Mouse (Mus musculus) forebrain, embryonic 15.5 days (tissue): ENCODE measurements around the gene Spock1. TPM values are rescaled to one million over a fixed set of nuclear protein-coding genes. Genes with fewer than 3 reads are reported as not detected.
A peak's percentile ranks its signal among the peaks of the same experiment; 100 is the strongest.

ENCODE experiments used
- ATAC-seq: fragments of 200-750 bp; cut with Nextera tagmentation; replicated peaks from 2 replicates; pipeline ENCODE4 v1.8.0; 2017; ENCODE audit warnings: mild to moderate bottlenecking, moderate TSS enrichment, moderate library complexity
- H3K27ac ChIP-seq: fragments of 300-500 bp; sonication (generic); replicated peaks from 2 replicates; pipeline ENCODE4 v1.5.1; 2015; ENCODE audit warnings: mild to moderate bottlenecking, inconsistent platforms
- H3K27me3 ChIP-seq: fragments of 300-500 bp; sonication (generic); 2 replicates; pipeline ENCODE4 v1.6.1; 2015; ENCODE audit warnings: inconsistent platforms
- H3K36me3 ChIP-seq: fragments of 300-500 bp; sonication (generic); 2 replicates; pipeline ENCODE4 v1.6.1; 2015; ENCODE audit warnings: mild to moderate bottlenecking, inconsistent platforms
- H3K4me1 ChIP-seq: fragments of 300-500 bp; sonication (generic); 2 replicates; pipeline ENCODE4 v1.6.1; 2015; ENCODE audit warnings: inconsistent platforms
- H3K4me2 ChIP-seq: fragments of 300-500 bp; sonication (generic); replicated peaks from 2 replicates; pipeline ENCODE4 v1.6.1; 2015; ENCODE audit warnings: mild to moderate bottlenecking, inconsistent platforms
- H3K4me3 ChIP-seq: fragments of 300-500 bp; sonication (generic); 2 replicates; pipeline ENCODE4 v1.5.1; 2015; ENCODE audit warnings: mild to moderate bottlenecking, inconsistent platforms
- H3K9ac ChIP-seq: fragments of 300-500 bp; sonication (generic); replicated peaks from 2 replicates; pipeline ENCODE4 v1.6.1; 2015; ENCODE audit warnings: mild to moderate bottlenecking, inconsistent platforms
- H3K9me3 ChIP-seq: fragments of 300-500 bp; sonication (generic); 2 replicates; pipeline ENCODE4 v1.6.1; 2016; ENCODE audit warnings: inconsistent platforms
- WGBS: fragments of 180-500 bp; shearing (Covaris S2); methylation state at CpG from one replicate; pipeline ENCODE4 v1.1.7; 2015; ENCODE audit warnings: mixed read lengths; 5-methylcytosine and 5-hydroxymethylcytosine counted together
- polyA plus RNA-seq: library from polyadenylated mRNA; unstranded; fragments of >200 nt; fragmentation: Nextera tagmentation; extraction: Ambion mirVana; gene quantifications from 2 replicates; pipeline ENCODE4 v1.2.1, GENCODE M21; 2015

Gene Spock1
- polyA plus RNA-seq, 1 experiment from 2014 or later: 35.9 TPM

DNA sequence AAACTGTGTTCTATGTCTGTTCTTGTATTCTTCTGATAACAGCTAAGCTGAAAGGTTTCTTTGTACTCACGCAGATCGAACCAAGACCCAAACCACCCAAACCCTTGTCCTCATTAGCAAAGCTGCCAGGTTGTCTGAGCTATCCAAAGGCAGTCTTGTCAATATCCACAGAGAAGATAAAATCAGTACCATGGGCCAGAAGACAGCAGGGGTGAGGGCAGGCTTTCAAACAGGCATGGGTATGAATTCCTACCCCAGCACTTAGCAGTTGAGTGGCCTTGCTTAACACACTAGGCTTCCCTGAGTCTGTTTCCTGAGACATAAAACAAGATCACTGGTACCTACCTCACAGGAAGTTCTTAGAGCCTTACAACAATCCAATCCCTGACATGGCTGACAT is 205.2 kb downstream of the Spock1 start:
- H3K4me1 ChIP-seq: no peaks in the 10 kb centered on the region
- WGBS: 79% methylated on average over 2 of the region's 2 CpGs
- no peak overlapping the region for H3K9ac ChIP-seq
- no peaks in the 10 kb centered on the region for H3K9me3 ChIP-seq
- no peak overlapping the region for H3K4me2 ChIP-seq
- H3K4me3 ChIP-seq: no peak overlapping the region
- ATAC-seq: no peak
- H3K36me3 ChIP-seq: no peaks in the 10 kb centered on the region
- no peaks in the 10 kb centered on the region for H3K27me3 ChIP-seq
- no peak overlapping the region for H3K27ac ChIP-seq

DNA sequence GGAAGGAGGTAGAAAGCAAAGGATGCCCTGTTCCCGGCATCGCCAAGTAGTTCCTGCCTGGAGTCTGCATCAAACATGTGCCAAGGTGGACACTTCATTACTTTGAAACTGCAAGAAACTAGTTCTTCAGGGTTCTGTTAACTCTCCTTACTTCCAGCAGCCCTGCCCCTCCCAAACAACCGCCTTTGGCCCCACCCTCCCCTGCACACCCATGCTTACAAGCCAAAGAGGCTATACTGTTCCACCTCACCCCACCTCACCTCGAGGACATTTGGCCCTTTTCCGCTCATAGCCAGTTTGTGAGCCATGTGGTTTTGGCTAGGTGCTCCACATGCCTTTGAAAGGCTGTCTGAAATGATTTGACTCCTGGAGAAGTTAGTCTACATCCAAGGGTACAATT is 211.4 kb downstream of the Spock1 start:
- no peak overlapping the region for H3K27ac ChIP-seq
- H3K36me3 ChIP-seq: no peaks in the 10 kb centered on the region
- H3K27me3 ChIP-seq: no peaks in the 10 kb centered on the region
- H3K9ac ChIP-seq: no peak overlapping the region
- no peak for ATAC-seq
- no peaks in the 10 kb centered on the region for H3K4me1 ChIP-seq
- H3K4me2 ChIP-seq: no peak overlapping the region
- H3K9me3 ChIP-seq: no peaks in the 10 kb centered on the region
- H3K4me3 ChIP-seq: no peak overlapping the region
- 88% methylated on average over 5 of the region's 5 CpGs for WGBS

DNA sequence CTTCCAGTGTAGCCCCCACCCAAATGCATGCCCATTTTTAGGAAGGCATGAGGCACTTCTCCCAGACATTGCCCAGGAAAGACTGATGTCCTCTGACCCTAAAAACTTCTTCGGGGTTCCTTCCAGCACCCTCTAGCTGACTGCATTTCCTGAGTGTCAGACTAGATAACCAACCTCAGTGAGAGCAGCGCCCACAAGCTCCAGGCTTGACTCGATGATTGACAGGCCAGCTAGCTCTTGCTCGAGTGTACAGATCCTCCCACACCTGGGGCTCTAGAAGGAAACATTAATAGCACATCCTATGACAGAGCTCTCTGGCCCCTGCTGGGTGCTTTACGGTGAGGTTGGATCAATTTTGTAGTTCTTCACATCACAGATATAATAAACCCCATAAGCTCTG is 219.2 kb downstream of the Spock1 start:
- Histone ChIP-seq H3K27me3 (no peaks in the 10 kb centered on the region), H3K4me3 (no peak overlapping the region), H3K9ac (no peak overlapping the region), H3K4me1 (peaks cover 4% of the 10 kb centered on the region; the same call in 1 of the 2 replicates), H3K36me3 (no peaks in the 10 kb centered on the region), H3K9me3 (no peaks in the 10 kb centered on the region), H3K27ac (no peak overlapping the region), H3K4me2 (no peak overlapping the region)
- WGBS: 81% methylated on average over 5 of the region's 5 CpGs
- ATAC-seq: no peak

GRCm38 (mm10) chr13:57686437-57686836 is 221.7 kb downstream of the Spock1 start:
- no peak for ATAC-seq
- Histone ChIP-seq H3K36me3 (no peaks in the 10 kb centered on the region), H3K27ac (no peak overlapping the region), H3K9ac (no peak overlapping the region), H3K4me3 (no peak overlapping the region), H3K27me3 (no peaks in the 10 kb centered on the region), H3K4me2 (no peak overlapping the region), H3K9me3 (no peaks in the 10 kb centered on the region), H3K4me1 (peaks cover 4% of the 10 kb centered on the region; the same call in 1 of the 2 replicates)
- 76% methylated on average over 5 of the region's 5 CpGs for WGBS

GRCm38 (mm10) chr13:57685201-57685600 is 222.9 kb downstream of the Spock1 start:
- no peak overlapping the region for H3K4me2 ChIP-seq
- H3K9me3 ChIP-seq: no peaks in the 10 kb centered on the region
- no peaks in the 10 kb centered on the region for H3K36me3 ChIP-seq
- no peak overlapping the region for H3K9ac ChIP-seq
- H3K4me1 ChIP-seq: peaks cover 4% of the 10 kb centered on the region; the same call in 1 of the 2 replicates
- no peak overlapping the region for H3K4me3 ChIP-seq
- no peak overlapping the region for H3K27ac ChIP-seq
- H3K27me3 ChIP-seq: no peaks in the 10 kb centered on the region
- ATAC-seq: no peak
- 45% methylated on average over 11 of the region's 11 CpGs for WGBS

- H3K9ac ChIP-seq: no peak overlapping the region
- ATAC-seq: no peak
- no peaks in the 10 kb centered on the region for H3K36me3 ChIP-seq
- no peak overlapping the region for H3K27ac ChIP-seq
- H3K4me2 ChIP-seq: no peak overlapping the region
- no peaks in the 10 kb centered on the region for H3K27me3 ChIP-seq
- H3K9me3 ChIP-seq: no peaks in the 10 kb centered on the region
- no peaks in the 10 kb centered on the region for H3K4me1 ChIP-seq
- WGBS: 90% methylated on average over 2 of the region's 2 CpGs
- H3K4me3 ChIP-seq: no peak overlapping the region
Measured at GRCm38 (mm10) chr13:57679591-57679990, 228.5 kb downstream of the Spock1 start.

GRCm38 (mm10) chr13:57676820-57677219 is 231.3 kb downstream of the Spock1 start:
- Histone ChIP-seq H3K9me3 (no peaks in the 10 kb centered on the region), H3K9ac (no peak overlapping the region), H3K27ac (no peak overlapping the region), H3K4me2 (no peak overlapping the region), H3K27me3 (no peaks in the 10 kb centered on the region), H3K4me1 (no peaks in the 10 kb centered on the region), H3K4me3 (no peak overlapping the region), H3K36me3 (no peaks in the 10 kb centered on the region)
- WGBS: 67% methylated on average over 1 of the region's 1 CpGs
- peak; percentile 61; the same call in 1 of the 2 replicates for ATAC-seq

DNA sequence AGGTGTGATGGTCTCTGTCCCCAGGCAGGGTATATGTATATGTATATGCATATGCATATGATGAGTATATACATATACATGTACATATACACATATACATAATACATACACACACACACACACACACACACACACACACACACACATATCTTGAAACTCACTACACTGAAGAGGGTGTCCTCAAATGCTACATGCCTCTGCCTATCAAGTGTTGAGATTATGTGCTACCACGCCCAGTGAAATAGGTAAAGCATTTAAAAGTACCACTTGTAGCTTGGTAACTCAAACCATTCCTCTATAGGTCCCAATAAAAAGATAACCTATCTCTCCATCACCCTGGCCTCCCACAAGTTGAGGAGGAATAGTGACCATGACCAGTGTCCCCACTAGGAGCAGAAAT is 234.7 kb downstream of the Spock1 start:
- Histone ChIP-seq H3K27me3 (no peaks in the 10 kb centered on the region), H3K4me2 (no peak overlapping the region), H3K4me1 (no peaks in the 10 kb centered on the region), H3K27ac (no peak overlapping the region), H3K9me3 (no peaks in the 10 kb centered on the region), H3K9ac (no peak overlapping the region), H3K36me3 (no peaks in the 10 kb centered on the region), H3K4me3 (no peak overlapping the region)
- ATAC-seq: no peak
- 90% methylated on average over 1 of the region's 1 CpGs for WGBS

GRCm38 (mm10) chr13:57672762-57673161 is 235.4 kb downstream of the Spock1 start:
- Histone ChIP-seq H3K27me3 (no peaks in the 10 kb centered on the region), H3K27ac (no peak overlapping the region), H3K9ac (no peak overlapping the region), H3K4me1 (peaks cover 4% of the 10 kb centered on the region; the same call in 1 of the 2 replicates), H3K9me3 (no peaks in the 10 kb centered on the region), H3K4me2 (no peak overlapping the region), H3K36me3 (no peaks in the 10 kb centered on the region), H3K4me3 (no peak overlapping the region)
- WGBS: 90% methylated on average over 3 of the region's 3 CpGs
- no peak for ATAC-seq

DNA sequence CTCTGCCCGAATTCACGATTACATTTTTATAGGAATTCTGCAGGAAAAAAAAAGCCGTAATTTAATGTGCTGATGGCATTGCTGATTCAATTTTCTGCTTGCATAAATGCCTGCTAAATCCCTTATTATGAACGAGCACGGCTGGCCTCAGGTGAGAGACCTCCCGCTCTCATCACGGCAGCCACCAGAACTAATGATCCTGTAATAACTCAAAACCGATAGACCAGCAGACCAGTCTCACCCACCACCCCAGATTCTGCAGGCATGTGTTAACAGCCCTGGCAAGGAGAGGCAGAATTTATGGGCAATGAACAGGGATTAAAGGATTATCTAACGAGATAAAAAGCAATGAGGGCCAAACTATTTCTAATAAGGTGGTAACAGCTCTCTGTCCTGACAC is 236.2 kb downstream of the Spock1 start:
- Histone ChIP-seq H3K36me3 (no peaks in the 10 kb centered on the region), H3K27ac (no peak overlapping the region), H3K4me2 (no peak overlapping the region), H3K4me1 (peaks cover 10% of the 10 kb centered on the region), H3K9me3 (no peaks in the 10 kb centered on the region), H3K9ac (no peak overlapping the region), H3K27me3 (no peaks in the 10 kb centered on the region), H3K4me3 (no peak overlapping the region)
- ATAC-seq: no peak
- WGBS: 56% methylated on average over 9 of the region's 9 CpGs

DNA sequence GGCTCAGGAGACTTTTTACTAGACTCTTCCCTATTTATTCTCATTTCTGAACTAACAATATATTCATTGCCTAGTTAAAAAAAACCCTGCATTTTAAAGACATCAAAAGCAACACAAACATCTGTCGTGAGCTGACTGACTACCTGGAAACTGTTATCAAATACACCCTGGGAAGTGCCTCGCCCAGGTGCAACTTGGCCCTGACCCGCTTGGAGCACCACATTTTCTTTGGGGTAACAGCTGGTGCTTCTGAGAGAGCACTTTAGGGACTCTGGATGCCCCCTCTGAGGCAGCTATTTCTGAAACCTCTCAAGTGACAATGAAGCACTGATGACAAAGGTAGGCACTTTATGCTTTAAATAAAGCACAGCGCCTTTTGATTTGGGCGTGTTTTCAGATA is 236.8 kb downstream of the Spock1 start:
- 83% methylated on average over 5 of the region's 5 CpGs for WGBS
- H3K9ac ChIP-seq: no peak overlapping the region
- no peaks in the 10 kb centered on the region for H3K9me3 ChIP-seq
- no peak overlapping the region for H3K27ac ChIP-seq
- H3K27me3 ChIP-seq: no peaks in the 10 kb centered on the region
- no peak for ATAC-seq
- no peak overlapping the region for H3K4me2 ChIP-seq
- no peak overlapping the region for H3K4me3 ChIP-seq
- no peaks in the 10 kb centered on the region for H3K36me3 ChIP-seq
- H3K4me1 ChIP-seq: peaks cover 16% of the 10 kb centered on the region

DNA sequence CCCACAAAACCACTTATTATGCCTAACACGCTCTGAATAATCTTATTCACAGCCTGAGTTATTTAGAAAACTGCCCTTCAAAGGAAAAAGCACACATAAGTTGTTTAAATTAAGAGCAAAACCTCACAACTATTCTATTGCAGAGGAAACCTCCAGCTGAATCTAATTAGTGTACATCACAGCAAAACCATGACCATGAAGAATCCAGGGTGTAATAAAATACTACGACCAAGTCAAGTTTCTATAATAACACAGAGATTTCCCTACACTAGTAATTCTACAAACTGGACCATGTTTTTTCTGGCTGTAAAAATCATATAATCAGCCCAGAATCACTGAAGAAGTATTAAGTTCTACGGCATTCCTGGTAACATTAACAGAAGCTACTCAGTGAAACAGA is 240.5 kb downstream of the Spock1 start:
- Histone ChIP-seq H3K4me1 (peaks cover 18% of the 10 kb centered on the region), H3K4me2 (no peak overlapping the region), H3K27ac (no peak overlapping the region), H3K27me3 (no peaks in the 10 kb centered on the region), H3K4me3 (no peak overlapping the region), H3K36me3 (no peaks in the 10 kb centered on the region), H3K9ac (no peak overlapping the region), H3K9me3 (no peaks in the 10 kb centered on the region)
- 50% methylated on average over 3 of the region's 3 CpGs for WGBS
- ATAC-seq: no peak

GRCm38 (mm10) chr13:57666173-57666842 is 241.8 kb downstream of the Spock1 start:
- ATAC-seq: peak; percentile 32; the same call in 1 of the 2 replicates
- H3K4me1 ChIP-seq: peaks cover 18% of the 10 kb centered on the region
- H3K27ac ChIP-seq: no peak overlapping the region
- 36% methylated on average over 9 of the region's 9 CpGs for WGBS
- H3K36me3 ChIP-seq: no peaks in the 10 kb centered on the region
- H3K4me2 ChIP-seq: no peak overlapping the region
- no peak overlapping the region for H3K9ac ChIP-seq
- no peaks in the 10 kb centered on the region for H3K9me3 ChIP-seq
- no peaks in the 10 kb centered on the region for H3K27me3 ChIP-seq
- H3K4me3 ChIP-seq: no peak overlapping the region
